In genomic region chr7:66300680-66301079, GRCm38 (mm10) we compare ENCODE assay signal across 8 mouse cellular contexts.
A peak's percentile ranks its signal among the peaks of the same experiment; 100 is the strongest.
DNase-seq lines count a peak whose midpoint lies in the region; ATAC-seq and TF ChIP-seq lines count a peak whose summit lies in the region.

No protein-coding gene starts in this region.

- no peak overlapping the region for H3K9ac ChIP-seq in intestine, embryonic 16.5 days (ENCODE audit: low read depth, low read length)
- H3K9ac ChIP-seq in stomach, embryonic 14.5 days (replicated peaks; ENCODE audit: low read depth, low read length) = no peak overlapping the region

- ATAC-seq in intestine, embryonic 16.5 days = peak; percentile 69
- ATAC-seq in stomach, embryonic 14.5 days (ENCODE audit: insufficient number of reproducible peaks, insufficient read depth, low FRiP score, low read depth) = peak; percentile 56; the same call in 1 of the 2 replicates

- peak; percentile 75 for DNase-seq in kidney, adult 18-20 months
- no peak for DNase-seq in kidney, adult 11 months
- DNase-seq in cerebellum, postnatal 25 days = peak; percentile 83 to 90
- DNase-seq in gastrocnemius, adult 2 months = peak; percentile 85
- peak; percentile 89 for DNase-seq in liver
- peak; percentile 86 for DNase-seq in neural tube, embryonic 10.5 days (ENCODE audit: extremely low spot score, low spot score)

- no peaks in the 10 kb centered on the region for H3K9me3 ChIP-seq in intestine, embryonic 16.5 days (ENCODE audit: control insufficient read depth, low read length)
- H3K9me3 ChIP-seq in stomach, embryonic 14.5 days (ENCODE audit: control insufficient read depth, low read depth, low read length) = no peaks in the 10 kb centered on the region

- H3K4me3 ChIP-seq in gastrocnemius, adult 2 months = no peak overlapping the region
- H3K4me3 ChIP-seq in intestine, embryonic 16.5 days (ENCODE audit: low read length) = no peak overlapping the region
- no peak overlapping the region for H3K4me3 ChIP-seq in stomach, embryonic 14.5 days (ENCODE audit: low read depth, low read length)

- TF ChIP-seq CTCF in gastrocnemius, adult 2 months (IDR thresholded peaks at IDR 0.05) = peak; percentile 88

- H3K36me3 ChIP-seq in intestine, embryonic 16.5 days (ENCODE audit: control insufficient read depth, insufficient read depth, low read length) = 0 out of 2 replicates have a peak, but pooled peaks cover 3% of the 10 kb centered on the region
- H3K36me3 ChIP-seq in stomach, embryonic 14.5 days (ENCODE audit: control insufficient read depth, insufficient read depth, low read length) = peaks cover 14% of the 10 kb centered on the region

- no peak overlapping the region for H3K4me2 ChIP-seq in intestine, embryonic 16.5 days (ENCODE audit: low read depth, low read length)
- H3K4me2 ChIP-seq in stomach, embryonic 14.5 days (replicated peaks; ENCODE audit: low read depth, low read length) = no peak overlapping the region

- H3K4me1 ChIP-seq in intestine, embryonic 16.5 days (ENCODE audit: control insufficient read depth, insufficient read depth, low read length) = no peaks in the 10 kb centered on the region
- H3K4me1 ChIP-seq in stomach, embryonic 14.5 days (ENCODE audit: control insufficient read depth, insufficient read depth, low read length) = no peaks in the 10 kb centered on the region

- intact Hi-C loops in gastrocnemius, adult 2 months (cut with DNase I) = loop anchor here (1.0 to 5.0 kb wide), 2 partner anchors 38 to 198 kb away; no protein-coding TSS in a partner anchor

- WGBS in intestine, embryonic 16.5 days = 7% methylated on average over 5 of the region's 5 CpGs
- WGBS in stomach, embryonic 14.5 days = 9% methylated on average over 5 of the region's 5 CpGs

- H3K27me3 ChIP-seq in intestine, embryonic 16.5 days (replicated peaks; ENCODE audit: control insufficient read depth, insufficient read depth, low read length) = no peaks in the 10 kb centered on the region
- H3K27me3 ChIP-seq in stomach, embryonic 14.5 days (ENCODE audit: control insufficient read depth, insufficient read depth, low read length) = no peaks in the 10 kb centered on the region

- no peak overlapping the region for H3K27ac ChIP-seq in gastrocnemius, adult 2 months
- H3K27ac ChIP-seq in intestine, embryonic 16.5 days (ENCODE audit: low read length) = no peak overlapping the region
- H3K27ac ChIP-seq in stomach, embryonic 14.5 days (ENCODE audit: low read length) = no peak overlapping the region
